Mouse (Mus musculus) adrenal gland, postnatal 14 days (tissue): ENCODE measurements around the gene Gm10961. TPM values are rescaled to one million over a fixed set of nuclear protein-coding genes. Genes with fewer than 3 reads are reported as not detected.
A peak's percentile ranks its signal among the peaks of the same experiment; 100 is the strongest.

Source experiments
- DNase-seq: peaks from one replicate; pipeline ENCODE4 v3.0.0; 2021; ENCODE audit warnings: mixed read lengths
- total RNA-seq: library from RNA; stranded (reverse); gene quantifications from 2 replicates; pipeline ENCODE4 v1.2.3, GENCODE M21; 2021

Gm10961 gene
- total RNA-seq, 1 experiment from 2014 or later = not detected

- no peak for DNase-seq
Measured at GRCm38 (mm10) chr3:107664641-107665040, 33.5 kb downstream of the Gm10961 start.

- DNase-seq = no peak
Measured at GRCm38 (mm10) chr3:107667426-107667825, 36.3 kb downstream of the Gm10961 start.

GRCm38 (mm10) chr3:107668786-107669185, 37.7 kb downstream of the Gm10961 start:
- no peak for DNase-seq

GRCm38 (mm10) chr3:107670500-107670899, 39.4 kb downstream of the Gm10961 start:
- DNase-seq = no peak

GRCm38 (mm10) chr3:107671509-107671908, 40.4 kb downstream of the Gm10961 start:
- DNase-seq = no peak

- peak; percentile 43 for DNase-seq
Measured at GRCm38 (mm10) chr3:107680790-107681576, 49.9 kb downstream of the Gm10961 start.

Other genes with a start within 250 kb of the Gm10961 start
- 7.4 and 8.1 TPM in 2 replicates for gene Kcnc4, start 171.8 kb upstream of the Gm10961 start, total RNA-seq
- 3.1 and 3.3 TPM in 2 replicates for gene Slc6a17, start 113.3 kb upstream of the Gm10961 start, total RNA-seq
- gene Ubl4b, start 76.2 kb upstream of the Gm10961 start, total RNA-seq = not detected in 2 replicates
- not detected in 2 replicates for gene Alx3, start 36.3 kb upstream of the Gm10961 start, total RNA-seq
- gene Strip1, start 372 bp downstream of the Gm10961 start, total RNA-seq = 33.5 TPM in 2 replicates
- 272 and 320 TPM in 2 replicates for gene Ahcyl1, start 65.2 kb downstream of the Gm10961 start, total RNA-seq
- gene Csf1, start 129.1 kb downstream of the Gm10961 start, total RNA-seq = 17.4 and 18.5 TPM in 2 replicates
- gene Eps8l3, start 245.9 kb downstream of the Gm10961 start, total RNA-seq = not detected in 2 replicates